Mouse (Mus musculus) lung, adult 2 months (tissue): Measurements from ENCODE around the gene Majin.

Experiments used
- CTCF ChIP-seq: fragments of 200-500 bp; IDR thresholded peaks from 2 replicates; pipeline ENCODE4 v1.5.1; 2011; ENCODE audit warnings: mild to moderate bottlenecking, low read length, control low read depth; ENCODE audit not compliant: insufficient read depth
- POLR2A ChIP-seq: fragments of 200-500 bp; IDR thresholded peaks from 2 replicates; pipeline ENCODE4 v1.6.1; 2011; ENCODE audit warnings: low read depth, mild to moderate bottlenecking, control low read depth, low read length, borderline replicate concordance; ENCODE audit errors: extremely low read depth

DNA sequence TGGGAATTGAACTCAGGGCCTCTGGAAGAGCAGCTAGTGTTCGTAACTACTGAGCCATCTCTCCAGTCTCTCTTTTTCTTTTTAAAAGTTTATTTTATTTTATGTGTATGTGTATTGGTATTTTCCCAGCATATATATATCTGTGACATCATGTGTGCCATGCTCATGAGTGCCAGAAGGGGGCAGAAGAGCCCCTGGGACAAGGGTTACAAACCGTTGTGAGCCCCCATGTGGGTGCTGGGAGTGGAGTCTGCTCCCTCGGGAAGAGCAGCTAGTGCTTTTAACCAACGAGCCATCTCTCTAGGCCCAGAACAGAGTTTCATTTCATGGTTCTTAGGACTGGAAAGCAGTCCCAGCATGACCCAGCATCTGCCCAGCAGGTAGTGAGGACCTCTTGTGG, 17.4 kb upstream of the Majin start:
- TF ChIP-seq CTCF, result no peak
- TF ChIP-seq POLR2A, result no peak
